Mouse (Mus musculus): ENCODE data around the gene Scnn1b.

DNA sequence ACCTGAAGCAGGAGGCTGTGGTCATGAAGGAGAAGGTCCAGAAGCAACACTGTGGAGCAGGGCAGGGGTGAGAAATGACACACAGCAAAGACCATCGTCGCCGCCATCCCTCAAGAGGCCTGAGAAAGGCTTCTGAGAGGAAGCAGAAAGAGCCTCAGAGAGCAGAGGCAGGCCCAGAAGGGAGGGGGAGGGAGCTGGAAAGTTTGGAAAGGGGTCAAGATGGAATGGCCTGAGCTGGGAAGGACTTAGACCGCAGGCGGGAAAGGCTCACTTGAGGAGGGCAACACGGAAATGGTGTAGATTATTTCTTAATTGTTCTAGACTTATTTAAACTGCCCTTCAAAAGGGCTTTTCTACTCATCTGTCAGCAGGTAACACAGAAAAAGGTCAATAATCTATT is 68.8 kb downstream of the Scnn1b start:
- TF ChIP-seq CTCF (IDR thresholded peaks at IDR 0.05; ENCODE audit: insufficient read depth, low read depth, low read length) (no peak), POLR2A (IDR thresholded peaks at IDR 0.05; ENCODE audit: insufficient read depth, low read depth, low read length) (no peak)
